Mouse (Mus musculus) spleen, adult 2 months (tissue): ENCODE measurements around the gene Mrpl20.

Experiments used
- CTCF ChIP-seq: fragments of 200-500 bp; IDR thresholded peaks from 2 replicates; pipeline ENCODE4 v1.5.1; 2011; ENCODE audit warnings: mild to moderate bottlenecking, inconsistent platforms; ENCODE audit not compliant: insufficient read depth, insufficient read length, insufficient replicate concordance; ENCODE audit errors: extremely low read depth
- POLR2A ChIP-seq: fragments of 200-500 bp; IDR thresholded peaks from 2 replicates; pipeline ENCODE4 v1.6.1; 2011; ENCODE audit warnings: low read depth, low read length, inconsistent platforms

- TF ChIP-seq POLR2A (no peak), CTCF (no peak)
These were observed 36.8 kb downstream of the Mrpl20 start, which contains the start of gene Mxra8 for GRCm38 (mm10) chr4:155839483-155839910.
